28 mouse cellular contexts compared by ENCODE assay signal in the genomic region with DNA sequence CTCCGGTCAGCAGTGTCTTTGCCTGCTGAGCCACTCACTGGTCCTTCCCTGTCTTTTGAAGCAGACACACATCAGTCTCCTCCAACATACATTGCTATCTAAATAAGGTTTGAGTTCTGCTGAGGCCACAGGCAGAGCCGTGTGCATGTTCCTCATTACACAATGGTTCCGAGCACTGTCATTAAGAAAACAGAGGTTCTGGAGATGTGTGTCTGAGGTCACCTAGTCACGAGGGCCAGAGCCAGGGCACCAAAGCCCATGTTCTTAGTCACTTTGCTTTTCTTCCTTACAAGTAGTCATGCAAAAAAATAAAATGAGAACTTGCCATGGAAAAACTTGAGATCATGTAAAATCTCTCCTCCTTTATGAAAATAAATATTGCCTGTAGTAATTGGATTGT. TPM values are rescaled to one million over a fixed set of nuclear protein-coding genes. Genes with fewer than 3 reads are reported as not detected.
DNase-seq lines count a peak whose midpoint lies in the region; ATAC-seq and TF ChIP-seq lines count a peak whose summit lies in the region.
"Had no signal": no experiment of that assay in that cellular context is flagged by ENCODE, and none has a peak within 500 bp of the region (broad histone marks: within the 10 kb centered on the region; RNA-seq: fewer than 3 reads in every experiment).

No protein-coding gene starts in this region.

- H3K4me3 ChIP-seq in lung, adult 2 months (replicated peaks; ENCODE audit: extremely low read depth, low read depth, low read length) = no peak overlapping the region
- H3K4me3 ChIP-seq in embryonic fibroblast, embryonic 13.5 days (ENCODE audit: insufficient read depth, low read length) = no peak overlapping the region
- H3K4me3 ChIP-seq: embryonic facial prominence, embryonic 13.5 days; erythroblast, embryonic 14.5 days; forebrain, embryonic 13.5 days; heart, embryonic 10.5 days; heart, embryonic 15.5 days; hindbrain, embryonic 12.5 days; left cerebral cortex, adult 2 months; limb, embryonic 12.5 days had no signal

- no peak for TF ChIP-seq CTCF in lung, adult 2 months (IDR thresholded peaks at IDR 0.05; ENCODE audit: insufficient read depth, low read length)
- TF ChIP-seq CTCF in embryonic fibroblast, embryonic 13.5 days (IDR thresholded peaks at IDR 0.05; ENCODE audit: borderline replicate concordance, insufficient read depth, low read length) = no peak

- H3K27ac ChIP-seq in embryonic fibroblast, embryonic 13.5 days (ENCODE audit: insufficient read depth, low read length) = peak overlapping the region; percentile 89
- H3K27ac ChIP-seq: embryonic facial prominence, embryonic 13.5 days; forebrain, embryonic 13.5 days; heart, embryonic 10.5 days; heart, embryonic 15.5 days; hindbrain, embryonic 12.5 days; hindbrain, postnatal 0 days; left cerebral cortex, adult 2 months; limb, embryonic 12.5 days; liver, embryonic 14.5 days had no signal

- 74% methylated on average over 4 of the region's 4 CpGs for WGBS in lung, adult 2 months

- peak; percentile 36 for ATAC-seq in megakaryocyte, adult 5-6 weeks (ENCODE audit: poor library complexity, severe bottlenecking)
- ATAC-seq: forebrain, embryonic 13.5 days; hindbrain, postnatal 0 days; intestine, postnatal 0 days; lung, postnatal 0 days; midbrain, embryonic 16.5 days had no signal

- peaks cover 7% of the 10 kb centered on the region for H3K4me1 ChIP-seq in lung, adult 2 months (ENCODE audit: control insufficient read depth, insufficient read depth, low read length)
- H3K4me1 ChIP-seq in embryonic fibroblast, embryonic 13.5 days (ENCODE audit: control insufficient read depth, insufficient read depth, low read length) = no peaks in the 10 kb centered on the region

- TF ChIP-seq POLR2A in lung, adult 2 months (IDR thresholded peaks at IDR 0.05; ENCODE audit: borderline replicate concordance, extremely low read depth, low read depth, low read length) = no peak
- TF ChIP-seq POLR2A in embryonic fibroblast, embryonic 13.5 days (IDR thresholded peaks at IDR 0.05; ENCODE audit: low read depth, low read length) = no peak

- peak; percentile 33 to 49 for DNase-seq in lung, adult 18-20 months
- DNase-seq in lung, adult 2 months = no peak
- DNase-seq in NIH3T3 (ENCODE audit: low read depth) = peak; percentile 11
- no peak for DNase-seq in cerebellum, adult 9-10 months
- no peak for DNase-seq in retina, embryonic 14.5 days (ENCODE audit: low spot score)
- no peak for DNase-seq in layer of hippocampus, postnatal 36 days
- DNase-seq: adrenal gland, adult 2 months; cerebellum, adult 11 months; cerebellum, postnatal 10 days; gastrocnemius, postnatal 10 days; heart, postnatal 36 days; kidney, adult 9 months; kidney, postnatal 14 days had no signal

RNA-seq across cellular contexts. Expression of a gene that starts 14.3 kb away (rescaled TPM):
- polyA plus RNA-seq in lung, adult 2 months (2012; rRNA removed) = 6.9 and 9.0 TPM in 2 replicates
- 13.3 and 24.2 TPM in 2 replicates for polyA plus RNA-seq in embryonic fibroblast, embryonic 13.5 days (2011; ENCODE audit: insufficient read length, low read depth, missing spikeins)
- 15.9 and 17.2 TPM in 2 replicates for total RNA-seq in megakaryocyte, adult 5-6 weeks (2015)
- 14.4 and 19.0 TPM in 2 replicates for total RNA-seq in megakaryocyte, adult 5-6 weeks (2017)
- total RNA-seq in layer of hippocampus, postnatal 36 days (2021) = 10 to 100 TPM; 52.6 to 52.7 TPM

Comparison
In these comparisons a context has a peak if more than half of its experiments do, and no peak if none do; other contexts are left out.
1. DNase-seq: peak in lung, adult 18-20 months (2 of 2) and NIH3T3 (single experiment); none in lung, adult 2 months (single experiment), cerebellum, adult 9-10 months (single experiment), retina, embryonic 14.5 days (single experiment) and layer of hippocampus, postnatal 36 days (0 of 2).